Mouse (Mus musculus): Measurements from ENCODE around the gene Abcd3. TPM values are rescaled to one million over a fixed set of nuclear protein-coding genes. Genes with fewer than 3 reads are reported as not detected.

Abcd3 gene
- polyA plus RNA-seq, 1 experiment from 2014 or later, result 94.1 TPM

- Histone ChIP-seq H3K9me3 (ENCODE audit: low read length) (no peaks in the 10 kb centered on the region), H3K9ac (replicated peaks; ENCODE audit: low read depth) (no peak overlapping the region), H3K27ac (ENCODE audit: low read length) (no peak overlapping the region), H3K4me3 (ENCODE audit: low read depth, low read length) (no peak overlapping the region), H3K4me1 (ENCODE audit: insufficient read depth, low read depth, low read length) (no peaks in the 10 kb centered on the region), H3K4me2 (replicated peaks; ENCODE audit: low read depth, low read length) (no peak overlapping the region), H3K27me3 (replicated peaks; ENCODE audit: insufficient read depth, low read length) (no peaks in the 10 kb centered on the region), H3K36me3 (ENCODE audit: insufficient read depth, low read length) (no peaks in the 10 kb centered on the region)
- TF ChIP-seq CTCF (IDR thresholded peaks at IDR 0.05), result no peak
- TF ChIP-seq EP300 (IDR thresholded peaks at IDR 0.05), result no peak
- WGBS, result 48% methylated on average over 8 of the region's 8 CpGs
- DNase-seq (ENCODE audit: low spot score) (peak; percentile 44), ATAC-seq (peak; percentile 35; the same call in 1 of the 2 replicates)
Observed at GRCm38 (mm10) chr3:121821559-121822143, 6.5 kb upstream of the Abcd3 start.

- Histone ChIP-seq H3K4me3 (ENCODE audit: low read depth, low read length) (no peak overlapping the region), H3K36me3 (ENCODE audit: insufficient read depth, low read length) (no peaks in the 10 kb centered on the region), H3K9me3 (ENCODE audit: low read length) (no peaks in the 10 kb centered on the region), H3K4me1 (ENCODE audit: insufficient read depth, low read depth, low read length) (0 out of 2 replicates have a peak, but pooled peaks cover 3% of the 10 kb centered on the region), H3K27ac (ENCODE audit: low read length) (no peak overlapping the region), H3K9ac (replicated peaks; ENCODE audit: low read depth) (no peak overlapping the region), H3K4me2 (replicated peaks; ENCODE audit: low read depth, low read length) (no peak overlapping the region), H3K27me3 (replicated peaks; ENCODE audit: insufficient read depth, low read length) (no peaks in the 10 kb centered on the region)
- DNase-seq (ENCODE audit: low spot score), result no peak
- TF ChIP-seq EP300 (IDR thresholded peaks at IDR 0.05), result no peak
- TF ChIP-seq CTCF (IDR thresholded peaks at IDR 0.05), result no peak
- 75% methylated on average over 3 of the region's 3 CpGs for WGBS
- no peak for ATAC-seq
Observed at GRCm38 (mm10) chr3:121819693-121820200, 4.6 kb upstream of the Abcd3 start.

GRCm38 (mm10) chr3:121818736-121819396 lies 3.8 kb upstream of the Abcd3 start:
- no peak for DNase-seq (ENCODE audit: low spot score)
- TF ChIP-seq EP300 (IDR thresholded peaks at IDR 0.05), result no peak
- TF ChIP-seq CTCF (IDR thresholded peaks at IDR 0.05), result no peak
- H3K27ac ChIP-seq (ENCODE audit: low read length), result no peak overlapping the region
- no peaks in the 10 kb centered on the region for H3K27me3 ChIP-seq (replicated peaks; ENCODE audit: insufficient read depth, low read length)
- no peaks in the 10 kb centered on the region for H3K9me3 ChIP-seq (ENCODE audit: low read length)
- no peak overlapping the region for H3K4me2 ChIP-seq (replicated peaks; ENCODE audit: low read depth, low read length)
- H3K4me3 ChIP-seq (ENCODE audit: low read depth, low read length), result no peak overlapping the region
- 0 out of 2 replicates have a peak, but pooled peaks cover 3% of the 10 kb centered on the region for H3K4me1 ChIP-seq (ENCODE audit: insufficient read depth, low read depth, low read length)
- 77% methylated on average over 10 of the region's 10 CpGs for WGBS
- ATAC-seq, result no peak
- H3K36me3 ChIP-seq (ENCODE audit: insufficient read depth, low read length), result no peaks in the 10 kb centered on the region
- no peak overlapping the region for H3K9ac ChIP-seq (replicated peaks; ENCODE audit: low read depth)

- 9% methylated on average over 16 of the region's 16 CpGs for WGBS
- no peak for ATAC-seq
- TF ChIP-seq EP300 (IDR thresholded peaks at IDR 0.05), result no peak
- TF ChIP-seq CTCF (IDR thresholded peaks at IDR 0.05), result no peak
- Histone ChIP-seq H3K4me2 (replicated peaks; ENCODE audit: low read depth, low read length) (peak overlapping the region; percentile 71), H3K27ac (ENCODE audit: low read length) (peak overlapping the region; percentile 99), H3K9me3 (ENCODE audit: low read length) (no peaks in the 10 kb centered on the region), H3K36me3 (ENCODE audit: insufficient read depth, low read length) (no peaks in the 10 kb centered on the region), H3K9ac (replicated peaks; ENCODE audit: low read depth) (peak overlapping the region; percentile 86), H3K4me3 (ENCODE audit: low read depth, low read length) (peak overlapping the region; percentile 86), H3K4me1 (ENCODE audit: insufficient read depth, low read depth, low read length) (0 out of 2 replicates have a peak, but pooled peaks cover 3% of the 10 kb centered on the region), H3K27me3 (replicated peaks; ENCODE audit: insufficient read depth, low read length) (no peaks in the 10 kb centered on the region)
- DNase-seq (ENCODE audit: low spot score), result peak; percentile 72
Observed at GRCm38 (mm10) chr3:121815549-121816235, 590 bp upstream of the Abcd3 start.

GRCm38 (mm10) chr3:121814413-121814864 lies 663 bp downstream of the Abcd3 start:
- no peak for TF ChIP-seq EP300 (IDR thresholded peaks at IDR 0.05)
- peak; percentile 21 for TF ChIP-seq CTCF (IDR thresholded peaks at IDR 0.05)
- Histone ChIP-seq H3K9me3 (ENCODE audit: low read length) (no peaks in the 10 kb centered on the region), H3K4me2 (replicated peaks; ENCODE audit: low read depth, low read length) (peak overlapping the region; percentile 71), H3K9ac (replicated peaks; ENCODE audit: low read depth) (peak overlapping the region; percentile 86), H3K36me3 (ENCODE audit: insufficient read depth, low read length) (no peaks in the 10 kb centered on the region), H3K4me3 (ENCODE audit: low read depth, low read length) (peak overlapping the region; percentile 86), H3K27ac (ENCODE audit: low read length) (peak overlapping the region; percentile 99), H3K27me3 (replicated peaks; ENCODE audit: insufficient read depth, low read length) (no peaks in the 10 kb centered on the region), H3K4me1 (ENCODE audit: insufficient read depth, low read depth, low read length) (0 out of 2 replicates have a peak, but pooled peaks cover 3% of the 10 kb centered on the region)
- WGBS, result under 1% methylated on average over 22 of the region's 28 CpGs
- peak; percentile 45 for DNase-seq (ENCODE audit: low spot score)
- peak; percentile 16; the same call in 1 of the 2 replicates for ATAC-seq

- H3K4me3 ChIP-seq (ENCODE audit: low read depth, low read length), result peak overlapping the region; percentile 86
- peak overlapping the region; percentile 99 for H3K27ac ChIP-seq (ENCODE audit: low read length)
- peak overlapping the region; percentile 86; the same call in 1 of the 2 replicates for H3K9ac ChIP-seq (replicated peaks; ENCODE audit: low read depth)
- WGBS, result 50% methylated on average over 5 of the region's 5 CpGs
- ATAC-seq (no peak), DNase-seq (ENCODE audit: low spot score) (no peak)
- H3K36me3 ChIP-seq (ENCODE audit: insufficient read depth, low read length), result no peaks in the 10 kb centered on the region
- no peaks in the 10 kb centered on the region for H3K27me3 ChIP-seq (replicated peaks; ENCODE audit: insufficient read depth, low read length)
- no peak for TF ChIP-seq EP300 (IDR thresholded peaks at IDR 0.05)
- no peak for TF ChIP-seq CTCF (IDR thresholded peaks at IDR 0.05)
- H3K4me1 ChIP-seq (ENCODE audit: insufficient read depth, low read depth, low read length), result 0 out of 2 replicates have a peak, but pooled peaks cover 3% of the 10 kb centered on the region
- peak overlapping the region; percentile 71 for H3K4me2 ChIP-seq (replicated peaks; ENCODE audit: low read depth, low read length)
- H3K9me3 ChIP-seq (ENCODE audit: low read length), result no peaks in the 10 kb centered on the region
Observed at GRCm38 (mm10) chr3:121813834-121814233, 1.3 kb downstream of the Abcd3 start.

All from lung, postnatal 0 days (tissue).